Mouse (Mus musculus): ENCODE measurements around the gene Ubash3a.

- no peak for TF ChIP-seq E2F4 (IDR thresholded peaks at IDR 0.05; ENCODE audit: insufficient read depth)
- TF ChIP-seq POLR2A (IDR thresholded peaks at IDR 0.05; ENCODE audit: insufficient read length, low read depth): no peak
- TF ChIP-seq USF1 (IDR thresholded peaks at IDR 0.05; ENCODE audit: low read depth): no peak
- TF ChIP-seq MYOD1 (IDR thresholded peaks at IDR 0.05; ENCODE audit: control insufficient read depth in 1 of 3, insufficient read length in 2 of 3, low read depth in 2 of 3): no peak
- no peak for TF ChIP-seq MAX (IDR thresholded peaks at IDR 0.05; ENCODE audit: low read depth)
Observed at GRCm38 (mm10) chr17:31208654-31209053, 981 bp downstream of the Ubash3a start.
